Mouse (Mus musculus) MEL (cell line): ENCODE measurements at regions not wholly inside any gene's neighbourhood (a gene's known extent, or its start where the extent isn't known, plus 50 kb on each side); places are given as distances from the start of the nearest gene placed in this dataset.

Experiments used
- CTCF ChIP-seq, 3 experiments: IDR thresholded peaks in 2 of 3; conservative IDR thresholded peaks in 1 of 3; 2 replicates each; pipeline ENCODE4 v1.5.1; 2011 to 2012; ENCODE audit warnings: low read length in 3 of 3, low read depth in 2 of 3, mild to moderate bottlenecking in 2 of 3, improper control_type of control experiment in 1 of 3, inconsistent platforms in 1 of 3, mixed read lengths in 1 of 3, moderate library complexity in 1 of 3; ENCODE audit not compliant: control insufficient read depth in 1 of 3, insufficient read depth in 1 of 3, poor library complexity in 1 of 3, severe bottlenecking in 1 of 3
- E2F4 ChIP-seq: IDR thresholded peaks from 2 replicates; pipeline ENCODE4 v1.6.1; 2011; ENCODE audit warnings: low read depth, low read length, improper control_type of control experiment, borderline replicate concordance
- EP300 ChIP-seq, 2 experiments: IDR thresholded peaks; 2 replicates each; pipeline ENCODE4 v1.6.1; 2011; ENCODE audit warnings: improper control_type of control experiment in 2 of 2, low read length in 2 of 2, low read depth in 1 of 2, mild to moderate bottlenecking in 1 of 2
- ETS1 ChIP-seq: IDR thresholded peaks from 2 replicates; pipeline ENCODE4 v1.6.1; 2012; ENCODE audit warnings: low read depth, mild to moderate bottlenecking, inconsistent platforms, low read length, improper control_type of control experiment, moderate library complexity
- GABPA ChIP-seq: IDR thresholded peaks from 2 replicates; pipeline ENCODE4 v1.6.1; 2012; ENCODE audit warnings: low read depth, mild to moderate bottlenecking, inconsistent platforms, low read length, improper control_type of control experiment, moderate library complexity
- GATA1 ChIP-seq: IDR thresholded peaks from 2 replicates; pipeline ENCODE4 v1.6.1; 2011; ENCODE audit warnings: low read depth, low read length, improper control_type of control experiment
- POLR2A ChIP-seq, 2 experiments: IDR thresholded peaks; 2 replicates each; pipeline ENCODE4 v1.6.1; 2011 to 2012; ENCODE audit warnings: low read length in 2 of 2, mild to moderate bottlenecking in 2 of 2, control low read depth in 1 of 2, improper control_type of control experiment in 1 of 2, low read depth in 1 of 2, moderate library complexity in 1 of 2; ENCODE audit not compliant: control insufficient read depth in 1 of 2, insufficient read depth in 1 of 2, poor library complexity in 1 of 2
- POLR2AphosphoS5 ChIP-seq: IDR thresholded peaks from 2 replicates; pipeline ENCODE4 v1.6.1; 2012; ENCODE audit warnings: low read depth, borderline replicate concordance, mild to moderate bottlenecking, inconsistent platforms, low read length, moderate library complexity, mixed read lengths
- RCOR1 ChIP-seq: IDR thresholded peaks from 2 replicates; pipeline ENCODE4 v1.6.1; 2012; ENCODE audit warnings: low read depth, mild to moderate bottlenecking, inconsistent platforms, low read length, improper control_type of control experiment
- TCF12 ChIP-seq: IDR thresholded peaks from 2 replicates; pipeline ENCODE4 v1.6.1; 2014; ENCODE audit warnings: low read depth, mild to moderate bottlenecking, inconsistent platforms, low read length, improper control_type of control experiment, moderate library complexity
- UBTF ChIP-seq: IDR thresholded peaks from 2 replicates; pipeline ENCODE4 v1.6.1; 2012; ENCODE audit warnings: low read depth, mild to moderate bottlenecking, inconsistent platforms, low read length, improper control_type of control experiment, moderate library complexity, borderline replicate concordance; ENCODE audit not compliant: insufficient read depth

DNA sequence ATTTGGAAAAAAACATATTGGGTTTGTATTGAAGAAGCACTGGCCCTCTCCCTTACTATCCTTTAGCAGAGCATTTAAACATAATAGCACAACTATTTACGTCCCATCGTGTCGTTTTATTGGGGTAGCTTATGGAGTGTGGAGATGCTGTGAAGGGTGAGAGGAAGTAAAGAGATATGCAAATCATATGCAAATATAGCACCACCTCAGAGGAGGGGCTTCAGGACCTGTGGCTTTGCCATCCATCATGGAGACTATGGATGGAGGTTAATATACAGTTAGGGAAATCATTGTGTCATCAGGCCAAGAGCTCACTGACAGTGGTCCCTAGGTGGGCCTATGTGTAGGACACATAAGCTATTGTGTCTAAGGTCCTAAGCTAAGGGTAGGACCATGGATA is 178.2 kb downstream of the Tle3 start:
- TF ChIP-seq POLR2AphosphoS5 (no peak), CTCF (IDR thresholded peaks at IDR 0.05 in 2 of 3, conservative IDR thresholded peaks at IDR 0.05 in 1 of 3; ENCODE audit: control insufficient read depth in 1 of 3, insufficient read depth in 1 of 3, low read depth in 2 of 3, low read length in 3 of 3, poor library complexity in 1 of 3, severe bottlenecking in 1 of 3) (no peak), POLR2A (IDR thresholded peaks at IDR 0.05; ENCODE audit: control insufficient read depth in 1 of 2, insufficient read depth in 1 of 2, low read depth in 1 of 2, low read length in 2 of 2, poor library complexity in 1 of 2) (no peak), RCOR1 (no peak), UBTF (no peak), ETS1 (no peak), GABPA (no peak), TCF12 (no peak), EP300 (IDR thresholded peaks at IDR 0.05; ENCODE audit: low read depth in 1 of 2, low read length in 2 of 2) (no peak), E2F4 (no peak), GATA1 (no peak)
